Mouse (Mus musculus): ENCODE measurements around the gene Eif1ax.

GRCm38 (mm10) chrX:159372753-159373144, 771 bp downstream of the Eif1ax start:
- TF ChIP-seq MYOG (IDR thresholded peaks at IDR 0.05; ENCODE audit: control insufficient read depth, extremely low read depth, insufficient read length) (no peak), CTCF (IDR thresholded peaks at IDR 0.05; ENCODE audit: control insufficient read depth, insufficient read depth, insufficient read length) (no peak), CEBPB (IDR thresholded peaks at IDR 0.05; ENCODE audit: low read depth) (no peak), USF1 (IDR thresholded peaks at IDR 0.05; ENCODE audit: low read depth) (no peak), MYOD1 (IDR thresholded peaks at IDR 0.05; ENCODE audit: control insufficient read depth, insufficient read length, low read depth) (no peak), FOSL1 (IDR thresholded peaks at IDR 0.05; ENCODE audit: insufficient read depth, low read length, poor library complexity, severe bottlenecking) (no peak), MAX (IDR thresholded peaks at IDR 0.05) (no peak)
